Mouse (Mus musculus) cerebellum, adult 2 months (tissue): ENCODE measurements around the gene Ankrd27.

Experiments
- CTCF ChIP-seq: fragments of 200-500 bp; IDR thresholded peaks from 2 replicates; pipeline ENCODE4 v1.5.1; 2011; ENCODE audit warnings: low read depth, mild to moderate bottlenecking, control low read depth, low read length, moderate library complexity, borderline replicate concordance; ENCODE audit not compliant: insufficient read depth
- POLR2A ChIP-seq: fragments of 200-500 bp; IDR thresholded peaks from 2 replicates; pipeline ENCODE4 v1.6.1; 2011; ENCODE audit warnings: low read length, control low read depth, borderline replicate concordance; ENCODE audit not compliant: insufficient read depth

DNA sequence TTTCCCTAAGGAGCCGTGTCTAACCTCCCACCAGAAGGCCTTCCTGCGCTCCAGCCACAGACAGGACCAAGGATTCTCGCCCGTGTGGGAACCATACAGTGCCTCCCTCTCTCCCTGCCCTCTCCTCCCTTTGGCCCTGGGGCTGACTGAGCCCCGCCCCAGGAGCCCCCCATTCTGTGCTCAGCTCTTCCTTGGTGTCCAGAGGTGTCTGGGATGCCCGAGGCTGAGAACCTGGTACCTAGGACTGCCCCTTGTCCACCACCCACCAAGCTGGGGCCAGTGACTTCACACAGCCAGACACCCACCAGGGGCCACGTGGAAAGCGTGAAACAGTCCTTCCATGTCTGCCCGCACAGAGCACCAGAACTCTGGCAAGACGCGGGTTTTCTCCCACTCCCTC, 23.0 kb upstream of the Ankrd27 start:
- TF ChIP-seq POLR2A (no peak), CTCF (no peak)
